Mouse (Mus musculus) ES-Bruce4 (cell line): ENCODE results near the gene Cdh13. TPM values are rescaled to one million over a fixed set of nuclear protein-coding genes. Genes with fewer than 3 reads are reported as not detected.

Experiments used
- H3K27ac ChIP-seq: 2 replicates; pipeline ENCODE4 v1.5.1; 2012; ENCODE audit warnings: low read length, inconsistent platforms; ENCODE audit not compliant: insufficient read depth
- H3K27me3 ChIP-seq: 2 replicates; pipeline ENCODE4 v1.6.1; 2012; ENCODE audit warnings: mild to moderate bottlenecking, low read length, inconsistent platforms; ENCODE audit not compliant: control insufficient read depth, poor library complexity, insufficient read depth, severe bottlenecking
- H3K36me3 ChIP-seq: 2 replicates; pipeline ENCODE4 v1.6.1; 2012; ENCODE audit warnings: inconsistent platforms, mild to moderate bottlenecking, low read length, moderate library complexity; ENCODE audit not compliant: control insufficient read depth, poor library complexity, insufficient read depth, severe bottlenecking
- H3K4me1 ChIP-seq: one replicate; pipeline ENCODE4 v1.8.1; 2011; ENCODE audit warnings: low read length; ENCODE audit not compliant: control insufficient read depth, insufficient read depth
- H3K4me3 ChIP-seq: 2 replicates; pipeline ENCODE4 v1.5.1; 2011; ENCODE audit warnings: low read depth, mild to moderate bottlenecking, low read length
- H3K9ac ChIP-seq: 2 replicates; pipeline ENCODE4 v1.6.1; 2012; ENCODE audit warnings: low read depth, mild to moderate bottlenecking, inconsistent platforms; ENCODE audit not compliant: poor library complexity, severe bottlenecking
- H3K9me3 ChIP-seq: replicated peaks from 2 replicates; pipeline ENCODE4 v1.6.1; 2012; ENCODE audit warnings: mild to moderate bottlenecking, low read length, inconsistent platforms; ENCODE audit not compliant: control insufficient read depth, poor library complexity, insufficient read depth, severe bottlenecking
- CTCF ChIP-seq: IDR thresholded peaks from one replicate; pipeline ENCODE4 v1.8.1; 2011; ENCODE audit warnings: low read depth, low read length
- EP300 ChIP-seq: IDR thresholded peaks from 2 replicates; pipeline ENCODE4 v1.6.1; 2011; ENCODE audit warnings: low read depth, low read length; ENCODE audit not compliant: insufficient read depth
- POLR2A ChIP-seq: IDR thresholded peaks from one replicate; pipeline ENCODE4 v1.8.1; 2011; ENCODE audit warnings: low read length; ENCODE audit not compliant: insufficient read depth
- polyA plus RNA-seq: library from polyadenylated mRNA; stranded (reverse); fragments of >200 nt; gene quantifications from 2 replicates; pipeline ENCODE4 v1.2.4, GENCODE M21; 2011; ENCODE audit warnings: low read depth; ENCODE audit not compliant: missing spikeins, insufficient read depth, insufficient read length

Gene Cdh13
- polyA plus RNA-seq, 1 experiment, result 2.0 TPM

- no peaks in the 10 kb centered on the region for H3K4me1 ChIP-seq
- H3K36me3 ChIP-seq, result no peaks in the 10 kb centered on the region
- no peak overlapping the region for H3K27ac ChIP-seq
Observed at GRCm38 (mm10) chr8:119195695-119196094, 912.2 kb downstream of the Cdh13 start.

GRCm38 (mm10) chr8:119196486-119197150 is 913.1 kb downstream of the Cdh13 start:
- H3K27ac ChIP-seq, result no peak overlapping the region
- no peaks in the 10 kb centered on the region for H3K9me3 ChIP-seq
- TF ChIP-seq CTCF (no peak), EP300 (no peak), POLR2A (no peak)
- no peak overlapping the region for H3K4me3 ChIP-seq
- no peaks in the 10 kb centered on the region for H3K36me3 ChIP-seq
- H3K4me1 ChIP-seq, result no peaks in the 10 kb centered on the region
- H3K9ac ChIP-seq, result no peak overlapping the region
- no peaks in the 10 kb centered on the region for H3K27me3 ChIP-seq

More at GRCm38 (mm10) chr8:119195695-119196094, 912.2 kb downstream of the Cdh13 start:
- TF ChIP-seq CTCF, result peak; percentile 66
- TF ChIP-seq POLR2A, result no peak
- TF ChIP-seq EP300, result no peak
- no peaks in the 10 kb centered on the region for H3K27me3 ChIP-seq
- no peaks in the 10 kb centered on the region for H3K9me3 ChIP-seq
- no peak overlapping the region for H3K4me3 ChIP-seq
- H3K9ac ChIP-seq, result no peak overlapping the region

- H3K9ac ChIP-seq, result no peak overlapping the region
- no peaks in the 10 kb centered on the region for H3K4me1 ChIP-seq
- TF ChIP-seq CTCF (no peak), POLR2A (no peak), EP300 (no peak)
- H3K36me3 ChIP-seq, result no peaks in the 10 kb centered on the region
- H3K27me3 ChIP-seq, result no peaks in the 10 kb centered on the region
- H3K27ac ChIP-seq, result no peak overlapping the region
- no peak overlapping the region for H3K4me3 ChIP-seq
- no peaks in the 10 kb centered on the region; the same call in 1 of the 2 replicates for H3K9me3 ChIP-seq
Observed at GRCm38 (mm10) chr8:119208567-119208966, 925.0 kb downstream of the Cdh13 start.

- no peak overlapping the region for H3K9ac ChIP-seq
- TF ChIP-seq CTCF (peak; percentile 35), EP300 (no peak)
- H3K4me1 ChIP-seq, result no peaks in the 10 kb centered on the region
- H3K9me3 ChIP-seq, result no peaks in the 10 kb centered on the region; the same call in 1 of the 2 replicates
- no peak overlapping the region for H3K27ac ChIP-seq
- H3K36me3 ChIP-seq, result no peaks in the 10 kb centered on the region
- no peak overlapping the region for H3K4me3 ChIP-seq
- H3K27me3 ChIP-seq, result no peaks in the 10 kb centered on the region
Observed at GRCm38 (mm10) chr8:119224547-119224946, 941.0 kb downstream of the Cdh13 start.

- Histone ChIP-seq H3K9me3 (no peaks in the 10 kb centered on the region), H3K4me1 (no peaks in the 10 kb centered on the region), H3K36me3 (no peaks in the 10 kb centered on the region), H3K27me3 (no peaks in the 10 kb centered on the region), H3K27ac (no peak overlapping the region), H3K9ac (no peak overlapping the region), H3K4me3 (no peak overlapping the region)
- no peak for TF ChIP-seq CTCF
- TF ChIP-seq POLR2A, result no peak
- TF ChIP-seq EP300, result no peak
Observed at GRCm38 (mm10) chr8:119245181-119245580, 961.6 kb downstream of the Cdh13 start.

GRCm38 (mm10) chr8:119245641-119246040 is 962.1 kb downstream of the Cdh13 start:
- Histone ChIP-seq H3K27ac (no peak overlapping the region), H3K27me3 (no peaks in the 10 kb centered on the region), H3K36me3 (no peaks in the 10 kb centered on the region), H3K9ac (no peak overlapping the region), H3K4me3 (no peak overlapping the region), H3K9me3 (no peaks in the 10 kb centered on the region), H3K4me1 (no peaks in the 10 kb centered on the region)
- TF ChIP-seq POLR2A (no peak), CTCF (no peak), EP300 (no peak)
